Mouse (Mus musculus) heart, embryonic 11.5 days (tissue): ENCODE measurements around the gene Cbx5. TPM values are rescaled to one million over a fixed set of nuclear protein-coding genes. Genes with fewer than 3 reads are reported as not detected.

Source experiments
- ATAC-seq: fragments of 200-750 bp; cut with Nextera tagmentation; replicated peaks from 2 replicates; pipeline ENCODE4 v1.8.0; 2017; ENCODE audit warnings: moderate library complexity; ENCODE audit not compliant: insufficient number of reproducible peaks, low FRiP score, low TSS enrichment
- H3K27ac ChIP-seq: fragments of 300-500 bp; sonication (generic); 2 replicates; pipeline ENCODE4 v1.5.1; 2014; ENCODE audit warnings: mild to moderate bottlenecking, low read depth, low read length
- H3K27me3 ChIP-seq: fragments of 300-500 bp; sonication (generic); 2 replicates; pipeline ENCODE4 v1.6.1; 2014; ENCODE audit warnings: mild to moderate bottlenecking, low read length, mixed read lengths; ENCODE audit not compliant: control insufficient read depth, insufficient read depth
- H3K36me3 ChIP-seq: fragments of 300-500 bp; sonication (generic); 2 replicates; pipeline ENCODE4 v1.6.1; 2014; ENCODE audit warnings: mild to moderate bottlenecking, low read length, moderate library complexity, mixed read lengths; ENCODE audit not compliant: control insufficient read depth, insufficient read depth
- H3K4me1 ChIP-seq: fragments of 300-500 bp; sonication (generic); 2 replicates; pipeline ENCODE4 v1.6.1; 2014; ENCODE audit warnings: low read length; ENCODE audit not compliant: control insufficient read depth, insufficient read depth
- H3K4me2 ChIP-seq: fragments of 300-500 bp; sonication (generic); 2 replicates; pipeline ENCODE4 v1.6.1; 2014; ENCODE audit warnings: mild to moderate bottlenecking, moderate library complexity
- H3K4me3 ChIP-seq: fragments of 300-500 bp; sonication (generic); 2 replicates; pipeline ENCODE4 v1.5.1; 2014; ENCODE audit warnings: low read depth, low read length
- H3K9ac ChIP-seq: fragments of 300-500 bp; sonication (generic); 2 replicates; pipeline ENCODE4 v1.6.1; 2014; ENCODE audit warnings: mild to moderate bottlenecking, low read depth, low read length, moderate library complexity
- H3K9me3 ChIP-seq: fragments of 300-500 bp; sonication (generic); replicated peaks from 2 replicates; pipeline ENCODE4 v1.6.1; 2016; ENCODE audit warnings: low read length; ENCODE audit not compliant: control insufficient read depth
- WGBS: fragments of 180-500 bp; shearing (Covaris S2); extraction: QIAGEN DNeasy Blood & Tissue Kit; methylation state at CpG from one replicate; pipeline ENCODE4 v1.1.7; 2014; ENCODE audit not compliant: insufficient replicate concordance; 5-methylcytosine and 5-hydroxymethylcytosine counted together
- polyA plus RNA-seq: library from polyadenylated mRNA; unstranded; fragments of >200 nt; fragmentation: Nextera tagmentation; extraction: Ambion mirVana; gene quantifications from 2 replicates; pipeline ENCODE4 v1.2.1, GENCODE M21; 2014

The Cbx5 gene
- polyA plus RNA-seq, 1 experiment from 2014 or later, result 139 TPM

- peak overlapping the region; percentile 66 for H3K4me2 ChIP-seq
- peak overlapping the region; percentile 72 for H3K9ac ChIP-seq
- H3K27ac ChIP-seq, result peak overlapping the region; percentile 89
- H3K36me3 ChIP-seq, result peaks cover 23% of the 10 kb centered on the region
- 1% methylated on average over 15 of the region's 15 CpGs for WGBS
- peak overlapping the region; percentile 46 for H3K4me3 ChIP-seq
- H3K9me3 ChIP-seq, result no peaks in the 10 kb centered on the region
- peak; percentile 93 for ATAC-seq
- peaks cover 24% of the 10 kb centered on the region for H3K4me1 ChIP-seq
- no peaks in the 10 kb centered on the region for H3K27me3 ChIP-seq
Observed at GRCm38 (mm10) chr15:103214971-103215907, 24.4 kb downstream of the Cbx5 start.

GRCm38 (mm10) chr15:103214149-103214548 lies 25.5 kb downstream of the Cbx5 start:
- Histone ChIP-seq H3K36me3 (peaks cover 31% of the 10 kb centered on the region), H3K9me3 (no peaks in the 10 kb centered on the region), H3K4me1 (peaks cover 24% of the 10 kb centered on the region), H3K4me2 (peak overlapping the region; percentile 54), H3K4me3 (peak overlapping the region; percentile 27), H3K27me3 (no peaks in the 10 kb centered on the region), H3K27ac (peak overlapping the region; percentile 77), H3K9ac (no peak overlapping the region)
- ATAC-seq, result no peak
- 39% methylated on average over 2 of the region's 2 CpGs for WGBS

GRCm38 (mm10) chr15:103205156-103205555 lies 34.5 kb downstream of the Cbx5 start:
- Histone ChIP-seq H3K27me3 (no peaks in the 10 kb centered on the region), H3K9me3 (no peaks in the 10 kb centered on the region), H3K9ac (no peak overlapping the region), H3K27ac (no peak overlapping the region), H3K4me2 (no peak overlapping the region), H3K36me3 (peaks cover 17% of the 10 kb centered on the region), H3K4me1 (peaks cover 6% of the 10 kb centered on the region; the same call in 1 of the 2 replicates), H3K4me3 (no peak overlapping the region)
- ATAC-seq, result no peak
- 76% methylated on average over 2 of the region's 2 CpGs for WGBS

- ATAC-seq, result no peak; the same call in 1 of the 2 replicates
- Histone ChIP-seq H3K4me1 (peaks cover 6% of the 10 kb centered on the region; the same call in 1 of the 2 replicates), H3K27me3 (no peaks in the 10 kb centered on the region), H3K4me3 (no peak overlapping the region), H3K9me3 (no peaks in the 10 kb centered on the region), H3K9ac (no peak overlapping the region), H3K4me2 (no peak overlapping the region), H3K27ac (peak overlapping the region; percentile 65), H3K36me3 (peaks cover 24% of the 10 kb centered on the region)
- 37% methylated on average over 6 of the region's 6 CpGs for WGBS
Observed at GRCm38 (mm10) chr15:103202088-103202793, 37.4 kb downstream of the Cbx5 start.

- Histone ChIP-seq H3K36me3 (peaks cover 27% of the 10 kb centered on the region), H3K4me1 (peaks cover 6% of the 10 kb centered on the region; the same call in 1 of the 2 replicates), H3K4me3 (no peak overlapping the region), H3K9ac (no peak overlapping the region), H3K9me3 (no peaks in the 10 kb centered on the region), H3K27me3 (no peaks in the 10 kb centered on the region), H3K27ac (no peak overlapping the region), H3K4me2 (no peak overlapping the region)
- ATAC-seq, result no peak
- WGBS, result 85% methylated on average over 4 of the region's 4 CpGs
Observed at GRCm38 (mm10) chr15:103197785-103198184, 41.8 kb downstream of the Cbx5 start.

GRCm38 (mm10) chr15:103196835-103197234 lies 42.8 kb downstream of the Cbx5 start:
- H3K4me2 ChIP-seq, result no peak overlapping the region
- H3K27ac ChIP-seq, result no peak overlapping the region
- no peak overlapping the region for H3K4me3 ChIP-seq
- H3K9me3 ChIP-seq, result no peaks in the 10 kb centered on the region
- H3K27me3 ChIP-seq, result no peaks in the 10 kb centered on the region
- H3K36me3 ChIP-seq, result peaks cover 27% of the 10 kb centered on the region
- no peaks in the 10 kb centered on the region for H3K4me1 ChIP-seq
- H3K9ac ChIP-seq, result no peak overlapping the region
- WGBS, result 48% methylated on average over 1 of the region's 1 CpGs
- ATAC-seq, result no peak

GRCm38 (mm10) chr15:103193606-103194005 lies 46.0 kb downstream of the Cbx5 start:
- peaks cover 24% of the 10 kb centered on the region for H3K36me3 ChIP-seq
- no peaks in the 10 kb centered on the region for H3K27me3 ChIP-seq
- H3K9ac ChIP-seq, result no peak overlapping the region
- no peak overlapping the region for H3K4me2 ChIP-seq
- ATAC-seq, result no peak
- H3K27ac ChIP-seq, result no peak overlapping the region
- no peak overlapping the region for H3K4me3 ChIP-seq
- H3K4me1 ChIP-seq, result no peaks in the 10 kb centered on the region
- no peaks in the 10 kb centered on the region for H3K9me3 ChIP-seq
- 83% methylated on average over 2 of the region's 2 CpGs for WGBS

- H3K4me3 ChIP-seq, result no peak overlapping the region
- no peaks in the 10 kb centered on the region for H3K9me3 ChIP-seq
- H3K27ac ChIP-seq, result no peak overlapping the region
- no peak for ATAC-seq
- no peak overlapping the region for H3K4me2 ChIP-seq
- H3K9ac ChIP-seq, result no peak overlapping the region
- H3K27me3 ChIP-seq, result no peaks in the 10 kb centered on the region
- 66% methylated on average over 10 of the region's 10 CpGs for WGBS
- no peaks in the 10 kb centered on the region for H3K4me1 ChIP-seq
- peaks cover 8% of the 10 kb centered on the region; the same call in 1 of the 2 replicates for H3K36me3 ChIP-seq
Observed at GRCm38 (mm10) chr15:103190531-103191462, 48.8 kb downstream of the Cbx5 start.
